Mouse (Mus musculus) naive thymus-derived CD4-positive, alpha-beta T cell, adult 2 months (primary cell): ENCODE data around the gene Cxcl15.

ENCODE experiments used
- DNase-seq: peaks from one replicate; pipeline ENCODE4 v3.0.0-alpha.2; 2011; ENCODE audit warnings: low read depth

Cxcl15 gene

GRCm38 (mm10) chr5:90794195-90794625 is at the start of gene Cxcl15:
Gene Cxcl15 (plus strand): TSS chr5:90794534.
- no peak for DNase-seq

- DNase-seq = no peak
Measured at GRCm38 (mm10) chr5:90753934-90754333, 40.4 kb upstream of the Cxcl15 start.

- no peak for DNase-seq
Measured at GRCm38 (mm10) chr5:90758020-90758605, 36.2 kb upstream of the Cxcl15 start.

GRCm38 (mm10) chr5:90759077-90760065 is 35.0 kb upstream of the Cxcl15 start, which contains the start of gene Cxcl5:
Gene Cxcl5 (plus strand): TSS chr5:90759360.
- DNase-seq = no peak

- no peak for DNase-seq
Measured at GRCm38 (mm10) chr5:90760303-90760702, 34.0 kb upstream of the Cxcl15 start.

GRCm38 (mm10) chr5:90760844-90761243 is 33.5 kb upstream of the Cxcl15 start:
- no peak for DNase-seq

- DNase-seq = no peak
Measured at GRCm38 (mm10) chr5:90761834-90762233, 32.5 kb upstream of the Cxcl15 start.

GRCm38 (mm10) chr5:90763912-90764665 is 30.2 kb upstream of the Cxcl15 start:
- DNase-seq = no peak

GRCm38 (mm10) chr5:90765821-90766606 is 28.3 kb upstream of the Cxcl15 start:
- DNase-seq = no peak

GRCm38 (mm10) chr5:90768218-90768617 is 26.1 kb upstream of the Cxcl15 start, which contains the start of gene Ppbp:
Gene Ppbp (plus strand): TSS chr5:90768518.
- DNase-seq = no peak

GRCm38 (mm10) chr5:90771369-90771768 is 23.0 kb upstream of the Cxcl15 start:
- DNase-seq = no peak

GRCm38 (mm10) chr5:90771880-90772653 is 22.3 kb upstream of the Cxcl15 start, which contains the start of gene Pf4:
Gene Pf4 (plus strand): TSS chr5:90772435.
- DNase-seq = no peak

GRCm38 (mm10) chr5:90775562-90775961 is 18.8 kb upstream of the Cxcl15 start:
- no peak for DNase-seq

- no peak for DNase-seq
Measured at GRCm38 (mm10) chr5:90777621-90778020, 16.7 kb upstream of the Cxcl15 start.

- no peak for DNase-seq
Measured at GRCm38 (mm10) chr5:90778856-90779255, 15.5 kb upstream of the Cxcl15 start.

GRCm38 (mm10) chr5:90783697-90784096 is 10.6 kb upstream of the Cxcl15 start:
- no peak for DNase-seq

GRCm38 (mm10) chr5:90785659-90786588 is 8.4 kb upstream of the Cxcl15 start, which contains the start of gene Cxcl3:
Gene Cxcl3 (plus strand): TSS chr5:90786103.
- no peak for DNase-seq

GRCm38 (mm10) chr5:90788114-90788513 is 6.2 kb upstream of the Cxcl15 start:
- DNase-seq = no peak

- no peak for DNase-seq
Measured at GRCm38 (mm10) chr5:90789306-90790073, 4.8 kb upstream of the Cxcl15 start.
